Mouse (Mus musculus) hindbrain, embryonic 16.5 days (tissue): ENCODE measurements around the gene Chmp1a. TPM values are rescaled to one million over a fixed set of nuclear protein-coding genes. Genes with fewer than 3 reads are reported as not detected.

ENCODE experiments used
- polyA plus RNA-seq: library from polyadenylated mRNA; unstranded; fragments of >200 nt; fragmentation: Nextera tagmentation; extraction: Ambion mirVana; gene quantifications from 2 replicates; pipeline ENCODE4 v1.2.1, GENCODE M21; 2015

Chmp1a gene
- polyA plus RNA-seq, 1 experiment from 2014 or later = 224 TPM

Other genes starting within 250 kb of the Chmp1a start
- gene Ankrd11, start 170.5 kb downstream of the Chmp1a start, polyA plus RNA-seq = 22.9 and 23.5 TPM in 2 replicates
- 44.6 and 46.5 TPM in 2 replicates for gene Spg7, start 149.8 kb downstream of the Chmp1a start, polyA plus RNA-seq
- gene Rpl13, start 110.4 kb downstream of the Chmp1a start, polyA plus RNA-seq = 588 and 678 TPM in 2 replicates
- gene Cpne7, start 95.4 kb downstream of the Chmp1a start, polyA plus RNA-seq = 5.9 and 8.6 TPM in 2 replicates
- gene Sult5a1, start 54.4 kb downstream of the Chmp1a start, polyA plus RNA-seq = 1.8 and 2.5 TPM in 2 replicates
- gene Dpep1, start 26.5 kb downstream of the Chmp1a start, polyA plus RNA-seq = 0.68 and 0.72 TPM in 2 replicates
- 7.0 and 7.1 TPM in 2 replicates for gene Spata33, start 69 bp upstream of the Chmp1a start, polyA plus RNA-seq
- gene Cdk10, start 12.1 kb upstream of the Chmp1a start, polyA plus RNA-seq = 47.2 and 53.3 TPM in 2 replicates
- 13.0 and 13.8 TPM in 2 replicates for gene Spata2l, start 23.5 kb upstream of the Chmp1a start, polyA plus RNA-seq
- 22.4 and 25.2 TPM in 2 replicates for gene Zfp276, start 41.4 kb upstream of the Chmp1a start, polyA plus RNA-seq
- 61.4 and 63.2 TPM in 2 replicates for gene Vps9d1, start 41.6 kb upstream of the Chmp1a start, polyA plus RNA-seq
- gene Fanca, start 105.8 kb upstream of the Chmp1a start, polyA plus RNA-seq = 5.7 and 7.8 TPM in 2 replicates
- gene Spire2, start 120.0 kb upstream of the Chmp1a start, polyA plus RNA-seq = 27.3 and 38.5 TPM in 2 replicates
- gene Tcf25, start 161.0 kb upstream of the Chmp1a start, polyA plus RNA-seq = 396 and 405 TPM in 2 replicates
- 0.05 and 0.10 TPM in 2 replicates for gene Mc1r, start 194.3 kb upstream of the Chmp1a start, polyA plus RNA-seq
- gene Tubb3, start 198.7 kb upstream of the Chmp1a start, polyA plus RNA-seq = 1,869 and 1,947 TPM in 2 replicates
- 50.5 and 53.5 TPM in 2 replicates for gene Def8, start 210.8 kb upstream of the Chmp1a start, polyA plus RNA-seq